Mouse (Mus musculus) CD8-positive naive resting alpha-beta T cell, adult 57 days (primary cell): ENCODE data around the gene Cacng4. TPM values are rescaled to one million over a fixed set of nuclear protein-coding genes. Genes with fewer than 3 reads are reported as not detected.

Source experiments
- total RNA-seq: library from RNA; stranded (reverse); gene quantifications from one replicate; pipeline ENCODE4 v1.2.4, GENCODE M21; 2023

Gene Cacng4
- 0.43 TPM for total RNA-seq

GRCm38 (mm10) chr11:107794547-107795269 is at the start of gene Cacng4:
TSS of gene Cacng4 (minus strand) at chr11:107794557.

GRCm38 (mm10) chr11:107716332-107716938 is 77.9 kb downstream of the Cacng4 start, which contains the start of gene Cacng1:
TSS of gene Cacng1 (minus strand) at chr11:107716522.

Other genes with a start within 250 kb of the Cacng4 start
- 73.9 TPM for gene Helz, start 246.6 kb downstream of the Cacng4 start, total RNA-seq
- gene Cacng1, start 78.0 kb downstream of the Cacng4 start, total RNA-seq = not detected
- not detected for gene Cacng5, start 120.5 kb upstream of the Cacng4 start, total RNA-seq